Mouse (Mus musculus) ES-Bruce4 (cell line): ENCODE data around the gene Zcchc3.

Source experiments
- CTCF ChIP-seq: IDR thresholded peaks from one replicate; pipeline ENCODE4 v1.8.1; 2011; ENCODE audit warnings: low read depth, low read length
- POLR2A ChIP-seq: IDR thresholded peaks from one replicate; pipeline ENCODE4 v1.8.1; 2011; ENCODE audit warnings: low read length; ENCODE audit not compliant: insufficient read depth

DNA sequence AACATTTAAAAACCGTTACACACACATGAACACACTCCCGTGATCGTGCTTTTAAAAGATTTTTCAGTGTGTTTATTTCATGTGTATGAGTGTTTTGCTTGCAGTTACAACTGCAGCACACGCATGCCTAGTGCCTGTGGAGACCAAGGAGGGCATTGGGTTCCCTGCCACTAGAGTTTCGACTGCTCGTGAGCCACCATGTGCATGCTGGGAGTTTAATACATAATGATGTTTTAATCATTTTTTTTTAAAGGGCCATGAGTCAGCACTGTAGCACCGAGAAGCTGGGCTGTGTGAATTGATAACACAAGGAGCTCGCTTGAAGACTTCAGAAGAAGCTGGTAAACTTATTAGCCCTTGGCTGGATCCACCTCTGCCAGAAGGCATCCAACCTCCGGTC, 41.3 kb downstream of the Zcchc3 start:
- TF ChIP-seq CTCF = no peak
- no peak for TF ChIP-seq POLR2A
